In the genomic region with DNA sequence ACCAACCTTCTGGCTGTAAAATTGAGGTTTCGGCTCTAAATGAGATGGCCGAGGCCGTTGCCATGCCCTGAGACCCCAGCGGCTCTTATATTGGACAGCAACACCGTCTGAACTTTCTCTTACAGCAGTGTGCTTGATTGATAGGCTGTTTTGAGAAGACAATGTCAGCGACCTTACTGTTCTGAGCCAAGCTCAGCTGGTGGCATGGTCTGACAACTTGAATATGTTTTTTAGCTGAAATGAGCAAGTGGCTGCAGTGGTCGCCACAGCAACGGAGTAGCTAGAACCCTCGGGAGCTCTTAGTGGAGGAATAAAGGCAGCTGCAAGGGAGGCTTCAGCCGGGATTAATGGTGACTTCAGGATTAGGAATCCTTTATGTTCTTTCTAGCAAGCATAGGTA, we compare ENCODE assay signal across 9 mouse cellular contexts.
A peak's percentile ranks its signal among the peaks of the same experiment; 100 is the strongest.
DNase-seq lines count a peak whose midpoint lies in the region; ATAC-seq and TF ChIP-seq lines count a peak whose summit lies in the region.
"Had no signal": no experiment of that assay in that cellular context is flagged by ENCODE, and none has a peak within 500 bp of the region (broad histone marks: within the 10 kb centered on the region; RNA-seq: fewer than 3 reads in every experiment).

No protein-coding gene starts in this region.

- no peak overlapping the region for H3K9ac ChIP-seq in lung, postnatal 0 days (replicated peaks; ENCODE audit: low read depth)
- H3K9ac ChIP-seq in forebrain, embryonic 13.5 days: no peak overlapping the region

- H3K27me3 ChIP-seq in lung, postnatal 0 days (replicated peaks; ENCODE audit: insufficient read depth, low read length): no peaks in the 10 kb centered on the region
- no peaks in the 10 kb centered on the region for H3K27me3 ChIP-seq in forebrain, embryonic 13.5 days
- no peaks in the 10 kb centered on the region for H3K27me3 ChIP-seq in limb, embryonic 10.5 days (ENCODE audit: low read depth, poor library complexity, severe bottlenecking)

- H3K27ac ChIP-seq in lung, postnatal 0 days (ENCODE audit: low read length): no peak overlapping the region
- no peak overlapping the region for H3K27ac ChIP-seq in forebrain, embryonic 13.5 days
- no peak overlapping the region for H3K27ac ChIP-seq in limb, embryonic 10.5 days

- WGBS in lung, postnatal 0 days: 30% methylated on average over 10 of the region's 10 CpGs
- 34% methylated on average over 10 of the region's 10 CpGs for WGBS in lung, adult 2 months
- WGBS in forebrain, embryonic 13.5 days: 13% methylated on average over 10 of the region's 10 CpGs
- WGBS in limb, embryonic 10.5 days: 38% methylated on average over 10 of the region's 10 CpGs

- TF ChIP-seq POLR2A in lung, adult 2 months (IDR thresholded peaks at IDR 0.05; ENCODE audit: borderline replicate concordance, extremely low read depth, low read depth, low read length): no peak

- no peak for TF ChIP-seq EP300 in lung, postnatal 0 days (IDR thresholded peaks at IDR 0.05)

- ATAC-seq in lung, postnatal 0 days: peak; percentile 43; the same call in 1 of the 2 replicates
- ATAC-seq in forebrain, embryonic 13.5 days: peak; percentile 87

- no peaks in the 10 kb centered on the region for H3K9me3 ChIP-seq in lung, postnatal 0 days (ENCODE audit: low read length)
- H3K9me3 ChIP-seq in forebrain, embryonic 13.5 days (replicated peaks): no peaks in the 10 kb centered on the region
- no peaks in the 10 kb centered on the region for H3K9me3 ChIP-seq in limb, embryonic 10.5 days (replicated peaks)
- H3K9me3 ChIP-seq: G1E had no signal

- no peak overlapping the region for H3K4me3 ChIP-seq in lung, postnatal 0 days (ENCODE audit: low read depth, low read length)
- no peak overlapping the region for H3K4me3 ChIP-seq in lung, adult 2 months (replicated peaks; ENCODE audit: extremely low read depth, low read depth, low read length)
- H3K4me3 ChIP-seq in forebrain, embryonic 13.5 days: no peak overlapping the region
- H3K4me3 ChIP-seq in limb, embryonic 10.5 days: no peak overlapping the region

- no peak for TF ChIP-seq CTCF in lung, postnatal 0 days (IDR thresholded peaks at IDR 0.05)
- TF ChIP-seq CTCF in lung, adult 2 months (IDR thresholded peaks at IDR 0.05; ENCODE audit: insufficient read depth, low read length): no peak

- no peaks in the 10 kb centered on the region for H3K4me1 ChIP-seq in lung, postnatal 0 days (ENCODE audit: insufficient read depth, low read depth, low read length)
- 0 out of 2 replicates have a peak, but pooled peaks cover 2% of the 10 kb centered on the region for H3K4me1 ChIP-seq in lung, adult 2 months (ENCODE audit: control insufficient read depth, insufficient read depth, low read length)
- H3K4me1 ChIP-seq in forebrain, embryonic 13.5 days: peaks cover 11% of the 10 kb centered on the region; the same call in 1 of the 2 replicates
- H3K4me1 ChIP-seq in limb, embryonic 10.5 days: 0 out of 2 replicates have a peak, but pooled peaks cover 3% of the 10 kb centered on the region

- H3K36me3 ChIP-seq in lung, postnatal 0 days (ENCODE audit: insufficient read depth, low read length): no peaks in the 10 kb centered on the region
- no peaks in the 10 kb centered on the region for H3K36me3 ChIP-seq in forebrain, embryonic 13.5 days (ENCODE audit: poor library complexity, severe bottlenecking)
- no peaks in the 10 kb centered on the region for H3K36me3 ChIP-seq in limb, embryonic 10.5 days
- H3K36me3 ChIP-seq: G1E had no signal

- H3K4me2 ChIP-seq in lung, postnatal 0 days (replicated peaks; ENCODE audit: low read depth, low read length): no peak overlapping the region
- peak overlapping the region; percentile 26 for H3K4me2 ChIP-seq in forebrain, embryonic 13.5 days

- peak; percentile 40 for DNase-seq in lung, postnatal 0 days (ENCODE audit: low spot score)
- no peak for DNase-seq in lung, adult 2 months
- DNase-seq in limb, embryonic 10.5 days (ENCODE audit: low spot score): peak; percentile 52
- peak; percentile 62 for DNase-seq in retina, embryonic 14.5 days (ENCODE audit: low spot score)
- DNase-seq in ovary, postnatal 14 days (ENCODE audit: low spot score): no peak
- no peak for DNase-seq in ovary, postnatal 36 days (ENCODE audit: low spot score)
- no peak for DNase-seq in gastrocnemius, adult 18-20 months (ENCODE audit: low spot score)

Comparison
In these comparisons a context has a peak if more than half of its experiments do, and no peak if none do; other contexts are left out.
1. DNase-seq: peak in lung, postnatal 0 days (single experiment), limb, embryonic 10.5 days (single experiment) and retina, embryonic 14.5 days (single experiment); none in lung, adult 2 months (single experiment), ovary, postnatal 14 days (single experiment), ovary, postnatal 36 days (single experiment) and gastrocnemius, adult 18-20 months (single experiment).